Mouse (Mus musculus) layer of hippocampus, postnatal 36 days (tissue): ENCODE data around the gene Cyb5r1. TPM values are rescaled to one million over a fixed set of nuclear protein-coding genes. Genes with fewer than 3 reads are reported as not detected.
A peak's percentile ranks its signal among the peaks of the same experiment; 100 is the strongest.

Experiments used
- DNase-seq, 2 experiments: peaks; one replicate each; pipeline ENCODE4 v3.0.0; 2022
- total RNA-seq, 2 experiments: library from RNA; stranded (reverse); gene quantifications; 2 replicates each; pipeline ENCODE4 v1.2.3; 2021

Gene Cyb5r1
- total RNA-seq, result 10 to 100 TPM; 27.2 to 29.4 TPM

DNA sequence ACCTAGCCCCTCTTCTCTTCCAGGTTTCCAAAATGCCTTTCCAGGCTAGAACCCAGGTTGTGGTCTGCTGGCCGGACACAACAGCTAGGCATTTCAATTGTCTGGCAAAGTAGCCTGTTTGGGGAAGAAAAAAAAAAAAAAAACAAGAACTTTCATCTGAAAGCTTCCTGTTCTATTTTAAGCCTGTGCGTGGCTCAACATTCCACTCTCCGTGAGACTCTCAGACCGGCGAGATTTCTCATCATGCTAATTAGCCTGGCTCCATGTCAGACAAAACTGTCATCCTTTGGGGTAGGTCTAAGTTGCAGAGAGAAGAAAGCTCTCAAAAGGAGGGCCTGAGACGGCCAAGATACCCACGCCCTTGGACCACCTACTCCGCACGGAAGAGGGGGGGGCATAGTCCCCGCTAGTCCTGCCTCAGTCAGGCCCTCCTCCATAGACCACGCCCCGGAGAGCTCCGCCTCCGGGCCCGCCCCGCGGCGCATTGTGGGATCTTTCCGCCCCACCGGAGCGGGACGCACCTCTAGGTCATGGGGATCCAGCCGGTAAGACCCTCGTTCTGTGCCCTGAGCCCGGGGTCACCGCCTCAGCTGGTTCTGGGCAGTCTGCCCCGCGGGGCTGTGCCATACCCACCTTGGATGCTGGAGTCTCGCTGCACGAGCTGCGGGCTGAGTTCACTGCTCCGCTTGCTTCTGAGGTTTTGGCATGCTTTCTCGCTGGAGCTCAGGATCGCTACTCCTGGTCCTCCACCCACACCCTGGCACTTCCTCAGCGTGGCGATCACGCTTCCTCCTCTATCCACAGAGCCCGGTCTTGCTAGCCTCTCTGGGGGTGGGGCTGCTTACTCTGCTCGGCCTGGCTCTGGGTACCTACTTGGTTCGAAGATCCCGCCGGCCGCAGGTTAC, at the start of gene Cyb5r1:
TSS of gene Cyb5r1 (plus strand) at position 51 of the 905 bp plus-strand sequence.
- peak; percentile 48 to 59 for DNase-seq

DNA sequence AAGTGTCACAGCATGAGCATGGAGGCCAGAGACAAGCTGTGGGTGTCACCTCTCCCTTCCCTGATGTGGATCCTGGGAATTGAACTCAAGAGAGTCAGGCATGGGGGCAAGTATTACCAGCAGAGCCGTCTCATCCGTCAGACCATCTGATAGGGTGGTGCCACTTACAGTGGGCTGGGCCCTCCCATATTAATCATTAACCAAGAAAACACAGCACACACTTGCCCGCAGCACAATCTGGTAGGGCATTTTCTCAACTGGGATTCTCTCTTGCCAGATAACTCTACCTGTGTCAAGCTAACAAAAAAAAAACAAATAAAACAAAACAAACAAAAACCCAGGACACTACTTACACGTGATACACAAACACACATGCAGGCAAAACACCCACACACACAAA, 47.9 kb upstream of the Cyb5r1 start:
- DNase-seq, result no peak

DNA sequence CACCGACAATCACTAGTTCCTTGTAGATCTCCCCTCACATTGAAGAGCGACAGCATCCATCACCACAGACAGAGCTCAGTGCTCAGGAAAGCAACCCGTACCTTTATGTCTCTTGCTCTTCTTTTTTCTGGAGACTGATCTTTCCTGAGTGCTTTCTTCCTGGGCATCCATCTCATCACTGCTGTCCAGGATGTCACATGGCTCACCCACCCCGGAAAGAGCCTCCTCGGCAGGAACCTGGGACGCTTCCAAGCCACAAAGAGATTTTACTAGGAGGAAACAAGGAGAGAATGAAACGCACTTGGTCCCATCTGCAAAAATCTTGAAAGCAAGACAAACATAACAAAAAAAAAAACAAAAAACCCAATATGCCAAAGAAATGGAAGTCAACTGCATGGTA, 44.7 kb upstream of the Cyb5r1 start:
- no peak for DNase-seq

DNA sequence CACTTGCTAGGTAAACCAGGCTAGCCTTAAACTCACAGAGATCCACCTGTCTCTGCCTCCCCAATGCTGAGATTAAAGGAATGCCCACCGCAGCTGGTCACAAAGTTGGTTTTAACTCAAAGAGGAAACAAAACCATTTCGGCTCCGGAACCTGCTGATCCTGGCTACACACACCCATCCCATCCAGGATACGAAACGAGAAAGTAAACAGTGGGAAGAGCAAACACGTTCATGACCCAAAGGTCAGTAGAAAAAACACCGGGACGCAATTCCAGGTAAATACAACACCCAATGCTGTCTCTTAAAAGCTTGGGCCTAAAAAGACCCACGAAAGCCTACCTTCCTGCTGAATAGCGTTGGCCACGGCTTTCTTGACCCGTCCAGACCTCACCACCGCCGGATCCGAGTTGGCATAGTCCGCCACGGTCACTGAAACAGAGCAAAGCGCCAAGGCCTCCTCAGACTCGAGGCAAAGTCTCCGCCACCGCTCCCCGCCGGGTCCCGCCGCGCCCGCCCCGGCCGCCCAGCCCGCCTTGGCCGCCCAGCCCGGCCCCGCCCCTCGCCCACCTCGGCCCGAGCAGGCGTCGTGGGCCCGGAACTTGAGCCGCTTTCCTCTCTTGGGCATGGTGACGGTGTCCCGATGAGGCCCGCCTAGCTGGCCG, 44.0 kb upstream of the Cyb5r1 start:
- DNase-seq, result no peak

DNA sequence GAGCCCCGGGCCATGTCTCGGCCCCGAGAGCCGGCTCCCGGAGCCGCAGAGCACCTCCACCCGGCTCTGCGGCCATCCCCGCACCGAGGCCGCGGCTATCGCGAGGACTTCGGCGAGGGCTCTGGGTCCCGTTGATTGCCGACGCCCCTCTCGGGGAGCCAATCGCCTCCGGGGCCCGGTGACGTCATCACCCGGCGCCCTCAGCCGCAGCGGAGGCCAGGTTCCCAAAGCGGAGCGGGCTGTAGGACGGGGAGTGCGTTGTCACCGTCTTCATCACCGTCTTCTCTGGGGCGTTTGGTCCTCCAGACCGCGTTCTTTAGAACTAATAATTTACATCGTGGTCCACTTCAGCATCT, 43.5 kb upstream of the Cyb5r1 start, which contains the start of gene Tmem183a:
TSS of gene Tmem183a (minus strand) at position 123 of the 356 bp plus-strand sequence.
- peak; percentile 97 to 98 for DNase-seq

DNA sequence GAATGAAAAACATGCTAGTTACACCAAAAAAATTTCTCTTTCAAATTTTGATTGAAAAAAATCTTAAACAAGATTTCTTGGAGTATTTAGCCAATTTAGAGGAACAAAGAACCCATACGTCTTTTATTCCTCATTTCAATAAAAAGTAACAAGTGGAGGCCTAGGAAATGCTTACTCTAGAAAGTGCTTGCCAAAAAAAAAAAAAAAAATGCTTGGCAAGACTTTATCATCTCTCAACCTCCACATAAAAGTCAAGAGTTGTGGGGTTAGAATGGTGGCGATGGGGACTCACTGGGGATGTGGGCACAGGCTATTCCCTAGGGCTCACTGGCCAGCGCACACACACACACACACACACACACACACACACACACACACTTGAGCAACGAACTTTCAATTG, 42.2 kb upstream of the Cyb5r1 start:
- DNase-seq, result no peak

DNA sequence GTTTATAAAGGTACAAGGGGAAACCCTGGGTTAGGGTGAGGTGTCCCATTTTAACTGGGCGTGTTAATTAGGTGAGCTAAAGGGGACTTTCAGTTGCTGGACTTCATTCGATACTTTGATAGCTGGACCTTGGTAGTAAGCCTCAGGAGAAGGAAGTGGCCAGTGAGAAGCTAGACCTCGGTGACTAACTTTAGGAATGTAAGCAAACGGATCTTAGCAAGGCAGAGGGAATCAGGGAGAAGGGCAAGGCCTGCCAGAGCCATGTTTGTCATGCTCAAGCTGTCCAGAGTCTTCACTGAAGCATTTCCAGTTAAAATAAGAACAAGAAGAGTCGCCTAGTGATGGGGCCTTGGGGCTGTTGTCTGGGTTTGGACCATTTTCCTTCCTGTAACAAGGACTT, 39.9 kb upstream of the Cyb5r1 start:
- DNase-seq, result no peak

DNA sequence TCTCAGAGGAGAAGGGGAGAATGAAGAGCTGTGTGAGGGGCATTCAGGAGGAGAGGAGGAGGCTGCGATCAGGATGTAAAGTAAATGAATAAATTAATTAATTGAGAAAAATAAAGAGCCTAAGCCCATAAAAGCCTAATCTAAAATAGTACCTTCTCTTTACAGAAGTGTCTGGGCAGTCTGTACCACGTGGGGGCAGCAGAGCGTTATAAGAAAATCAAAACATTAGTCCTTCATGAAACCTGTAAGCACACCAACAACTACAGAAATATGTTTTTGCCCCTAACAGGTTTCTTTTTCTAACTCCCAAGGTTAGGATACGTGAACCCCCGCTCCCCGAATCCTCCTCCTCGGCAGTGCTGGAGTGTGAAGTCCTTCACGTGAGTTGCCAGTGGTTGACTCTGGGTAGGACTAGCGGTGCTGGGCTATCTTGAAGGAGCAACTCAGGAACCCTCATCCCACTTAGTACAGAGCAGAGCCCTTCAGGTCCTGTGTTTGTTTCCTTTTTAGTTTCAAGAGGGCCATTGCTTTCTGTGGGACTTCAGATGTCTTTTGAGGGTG, 36.5 kb upstream of the Cyb5r1 start:
- DNase-seq, result peak; percentile 26 to 50

DNA sequence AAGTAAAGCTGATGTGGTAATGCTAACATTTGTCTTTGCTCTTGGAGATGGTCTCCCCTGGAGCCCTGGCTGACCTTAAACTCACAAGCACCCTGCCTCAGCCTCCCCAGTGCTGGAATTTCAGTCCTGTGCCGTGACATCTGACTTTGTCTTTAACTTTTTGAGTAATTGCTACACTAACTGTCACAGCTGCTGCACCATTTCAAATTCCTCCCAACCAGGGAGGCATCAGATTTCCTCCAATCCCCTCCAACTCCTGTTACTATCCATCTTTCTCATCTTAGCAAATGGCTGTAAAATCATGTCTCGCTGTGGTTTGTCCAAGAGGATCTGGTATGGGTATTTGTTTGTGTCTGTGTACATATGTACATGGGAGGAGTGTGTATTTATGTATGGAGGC, 31.2 kb upstream of the Cyb5r1 start:
- no peak for DNase-seq

DNA sequence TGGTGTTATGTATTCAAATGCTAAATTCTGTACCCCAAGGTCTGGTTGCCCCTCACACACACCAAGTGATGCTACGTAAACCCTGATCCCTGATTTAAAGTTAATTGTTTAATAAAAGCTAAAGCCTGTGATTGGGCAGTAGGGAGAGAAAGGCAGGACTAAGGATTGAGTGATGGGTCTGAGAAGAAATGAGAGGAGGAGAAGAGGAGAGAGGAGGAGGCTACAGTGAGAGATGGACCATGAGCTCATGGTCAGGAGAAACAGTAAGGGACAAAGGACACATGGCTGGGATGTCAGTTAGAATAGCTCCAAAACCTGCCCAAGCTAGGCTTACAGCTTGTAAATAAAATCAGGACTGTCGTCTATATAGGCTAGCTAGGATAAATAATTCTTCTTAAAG, 24.3 kb upstream of the Cyb5r1 start:
- no peak for DNase-seq

DNA sequence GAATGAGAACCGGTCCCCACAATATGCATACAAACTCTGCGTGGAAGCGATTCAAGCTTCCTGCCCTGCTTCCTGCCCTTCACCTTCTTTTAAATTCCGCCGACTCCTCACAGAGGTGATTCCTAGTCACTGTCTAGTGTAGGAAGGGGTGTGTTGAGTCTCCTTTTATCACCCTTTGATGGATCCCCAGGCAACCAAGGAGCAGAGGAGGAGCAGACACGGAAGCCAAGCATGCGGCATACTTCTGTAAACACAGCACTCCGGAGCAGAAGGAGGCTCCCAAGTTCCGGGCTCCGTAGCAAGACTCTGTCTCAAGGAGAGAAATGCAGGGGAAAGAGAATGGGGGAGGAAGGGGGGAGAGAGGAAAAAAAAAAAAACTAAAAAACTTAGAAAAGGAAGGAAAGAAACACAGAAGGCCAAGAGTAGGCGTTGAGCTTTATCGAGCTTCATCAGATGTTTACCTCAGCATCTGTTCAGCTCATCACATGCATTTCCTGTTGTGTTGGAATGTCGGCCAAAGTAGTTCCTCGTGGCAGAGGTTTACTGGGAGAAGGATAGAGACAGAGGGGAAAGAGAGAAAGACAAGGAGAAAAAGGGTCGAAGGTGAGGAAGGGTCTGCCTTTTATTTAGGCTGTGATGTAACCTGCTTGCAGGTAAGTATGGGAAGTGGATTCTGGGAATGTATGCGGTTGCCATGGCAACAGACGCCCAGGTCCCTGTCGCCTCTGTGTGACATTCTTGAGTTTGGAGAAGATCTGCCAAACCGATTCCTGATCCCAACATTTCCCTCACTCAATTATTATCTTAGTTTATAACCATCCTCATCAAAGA, 23.3 kb upstream of the Cyb5r1 start:
- no peak for DNase-seq

DNA sequence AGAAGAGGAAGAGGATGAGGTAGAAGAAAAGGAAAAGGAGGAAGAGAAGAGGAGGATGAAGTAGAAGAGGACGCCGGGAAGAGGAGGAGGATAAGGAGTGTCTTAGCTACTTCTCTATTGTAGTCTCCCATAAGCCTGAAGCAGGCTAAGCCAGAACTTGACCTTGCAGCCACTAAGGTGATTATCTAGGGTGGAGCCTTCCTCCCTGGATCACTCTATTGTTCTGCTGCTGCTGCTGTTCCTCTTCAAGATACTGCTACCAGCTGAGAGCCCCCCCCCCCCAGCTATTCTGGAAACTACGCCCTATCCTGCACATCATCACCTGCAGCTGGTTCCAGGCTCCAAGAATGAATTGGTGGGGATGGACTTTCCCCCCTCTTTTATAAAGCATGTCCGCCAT, 20.8 kb upstream of the Cyb5r1 start:
- no peak for DNase-seq

DNA sequence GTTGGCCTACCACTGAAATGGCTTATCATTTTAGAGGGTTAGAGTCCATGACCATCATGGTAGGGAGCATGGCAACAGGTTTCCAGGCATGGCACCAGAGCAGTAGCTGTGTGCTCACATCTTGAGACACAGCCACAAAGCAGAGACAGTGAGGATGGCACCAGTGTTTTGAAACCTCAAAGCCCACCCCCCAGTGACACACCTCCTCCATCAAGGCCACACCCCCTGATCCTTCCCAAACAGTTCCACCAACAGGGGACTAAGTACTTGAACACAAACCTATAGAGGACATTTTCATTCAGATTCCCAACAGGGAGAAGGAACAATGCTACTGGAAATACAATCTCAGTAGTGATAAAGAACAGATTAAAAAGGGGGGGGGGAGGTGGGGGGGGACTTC, 20.2 kb upstream of the Cyb5r1 start:
- no peak for DNase-seq

DNA sequence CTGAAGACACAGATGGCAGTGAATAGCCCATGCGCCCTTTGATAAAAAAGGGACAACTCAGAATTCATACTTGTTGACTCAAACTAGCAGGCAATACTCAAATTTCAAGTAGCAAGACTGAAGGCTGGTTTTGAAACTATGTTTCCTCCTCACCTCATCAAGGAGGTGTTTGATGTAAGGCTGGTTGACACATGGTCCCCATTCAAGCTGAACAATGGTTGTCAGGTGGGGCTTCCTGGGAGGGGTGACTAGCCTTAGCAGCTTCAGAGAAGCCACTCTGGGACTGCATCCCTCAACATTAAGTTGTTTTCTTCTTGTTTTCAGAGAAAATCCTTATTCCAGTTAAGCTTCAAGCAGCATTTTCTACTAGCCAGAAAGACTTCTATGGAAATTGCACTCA, 19.7 kb upstream of the Cyb5r1 start, which contains the start of gene 4933406M09Rik:
TSS of gene 4933406M09Rik (plus strand) at position 275 of the 400 bp plus-strand sequence.
- DNase-seq, result no peak

DNA sequence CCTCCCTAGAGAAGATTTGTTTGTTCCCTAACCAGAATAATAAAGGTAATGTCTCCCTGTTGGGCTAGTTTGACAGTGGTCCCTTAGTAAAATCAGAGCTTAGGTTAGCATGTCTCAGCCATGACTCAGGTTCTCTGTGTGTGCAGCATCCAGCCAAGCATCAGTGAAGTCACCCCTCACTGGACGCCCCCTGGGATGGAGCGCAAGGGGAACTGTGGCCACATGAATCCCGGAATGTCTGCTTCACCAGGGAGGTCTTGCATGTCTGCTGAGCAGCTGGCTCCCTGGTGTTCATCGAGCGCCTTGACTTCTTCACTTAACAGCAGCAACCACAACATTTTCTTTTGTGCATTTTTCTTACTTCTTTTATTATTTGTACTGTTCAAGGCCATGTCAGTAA, 11.5 kb upstream of the Cyb5r1 start:
- DNase-seq, result no peak

DNA sequence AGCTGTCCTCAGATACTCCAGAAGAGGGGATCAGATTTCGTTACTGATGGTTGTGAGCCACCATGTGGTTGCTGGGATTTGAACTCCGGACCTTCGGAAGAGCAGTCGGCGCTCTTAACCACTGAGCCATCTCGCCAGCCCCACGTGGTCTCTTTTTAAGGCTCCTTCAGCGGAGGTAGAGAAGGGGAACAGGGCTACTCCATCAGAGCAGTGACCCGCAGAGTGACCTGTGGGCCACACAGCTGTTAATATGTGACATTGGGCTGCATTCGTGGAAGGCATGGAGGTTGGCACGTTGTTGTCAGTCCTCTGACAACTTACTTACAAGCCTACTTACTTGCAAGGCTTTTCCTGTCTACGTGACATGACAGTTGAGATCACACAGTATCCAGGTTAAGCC, 7.1 kb upstream of the Cyb5r1 start:
- no peak for DNase-seq

DNA sequence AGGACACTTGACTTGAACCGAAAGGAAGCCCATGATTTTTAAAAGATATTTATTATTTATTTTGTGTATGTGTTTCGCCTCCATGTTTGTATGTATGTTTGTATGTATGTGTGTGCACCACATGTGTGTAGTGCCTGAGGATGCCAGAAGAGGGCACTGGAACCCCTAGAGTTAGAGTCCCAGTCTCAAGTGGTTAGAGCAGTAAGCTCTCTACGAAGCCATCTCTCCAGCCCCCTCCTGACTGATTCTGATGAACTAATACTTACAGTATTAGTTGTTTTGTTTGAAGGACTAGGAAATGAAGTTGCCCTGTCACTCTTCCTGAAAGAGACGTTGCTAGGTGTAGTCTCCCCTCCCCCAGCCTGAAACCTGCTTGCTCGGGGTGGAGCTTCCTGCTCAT, 5.6 kb upstream of the Cyb5r1 start:
- no peak for DNase-seq

DNA sequence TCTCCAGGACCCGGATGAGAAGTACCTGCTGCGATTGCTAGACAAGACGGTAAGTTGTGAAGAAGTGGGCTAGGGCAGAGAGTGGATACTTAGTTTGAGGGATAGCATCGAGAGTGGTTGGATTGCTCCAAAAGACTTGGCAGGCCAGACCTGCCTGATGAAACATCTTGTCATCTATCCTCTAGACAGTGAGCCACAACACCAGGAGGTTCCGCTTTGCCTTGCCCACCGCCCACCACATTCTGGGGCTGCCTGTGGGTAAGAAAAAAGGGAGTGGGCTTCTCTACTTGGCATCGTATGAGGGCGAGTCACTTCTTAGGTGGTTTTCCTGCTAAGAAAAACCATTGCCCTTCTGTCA, 1.0 kb downstream of the Cyb5r1 start:
- DNase-seq, result no peak

DNA sequence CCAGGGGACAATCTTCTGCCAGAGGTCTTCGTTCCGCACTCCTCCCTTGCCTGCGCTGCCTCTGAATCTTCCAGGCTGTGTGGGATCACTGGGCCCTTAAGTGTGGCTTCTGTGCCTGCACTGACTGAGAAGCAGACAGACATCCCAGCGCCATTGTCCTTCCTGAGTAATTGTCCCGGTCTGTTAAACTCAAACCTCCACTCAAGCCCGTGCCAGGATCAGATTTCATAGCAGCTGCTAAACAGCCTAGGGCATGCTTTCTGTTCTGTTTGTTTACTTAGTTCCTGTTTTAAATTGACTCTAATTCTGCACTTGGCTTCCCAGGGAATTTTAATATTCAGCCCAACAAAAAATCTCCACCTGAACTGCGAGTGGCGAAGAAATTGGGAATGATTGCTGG, 2.7 kb downstream of the Cyb5r1 start:
- DNase-seq, result no peak

DNA sequence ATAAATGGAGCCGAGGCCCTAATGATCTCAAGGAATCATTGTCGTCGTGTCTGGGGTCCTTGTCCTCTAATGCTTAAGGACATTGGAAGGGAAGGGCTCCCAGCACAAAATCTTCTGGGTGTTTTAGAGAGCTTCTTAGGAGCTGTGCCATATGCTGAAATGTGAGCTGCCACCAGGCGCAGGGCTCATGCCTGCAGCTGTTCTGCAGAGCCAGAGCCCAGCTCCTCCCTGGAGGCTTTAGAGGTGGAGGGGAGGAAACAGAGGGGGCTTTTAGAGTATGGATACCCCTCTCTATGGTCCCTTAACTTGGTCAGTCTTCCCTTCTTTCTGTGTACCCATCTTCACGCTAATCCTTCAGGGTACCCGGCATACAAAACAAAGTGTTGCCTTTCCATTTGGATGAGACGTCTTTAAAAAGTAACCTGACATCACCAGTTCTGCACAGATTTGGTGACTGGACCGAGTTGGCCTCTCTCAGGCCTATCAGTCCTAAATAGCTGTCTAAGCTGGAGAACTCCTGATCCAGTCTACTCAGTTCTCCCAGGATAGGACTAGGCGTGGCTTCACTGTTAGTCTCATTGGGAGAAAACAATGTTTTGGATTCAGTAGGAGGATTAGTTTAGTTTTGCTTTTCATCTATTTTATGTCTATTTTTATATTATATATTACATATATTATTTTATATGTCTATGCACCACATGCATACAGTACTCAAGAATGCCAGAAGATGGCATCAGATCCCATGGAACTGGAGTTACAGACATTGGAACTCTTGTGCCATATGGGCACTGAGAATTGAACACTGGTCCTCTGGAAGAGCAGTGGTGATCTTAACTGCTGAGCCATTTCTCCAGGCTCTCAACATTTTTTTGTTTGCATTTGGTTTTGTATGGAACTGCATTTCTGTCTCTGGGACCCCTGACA, 6.6 kb downstream of the Cyb5r1 start:
- no peak for DNase-seq

DNA sequence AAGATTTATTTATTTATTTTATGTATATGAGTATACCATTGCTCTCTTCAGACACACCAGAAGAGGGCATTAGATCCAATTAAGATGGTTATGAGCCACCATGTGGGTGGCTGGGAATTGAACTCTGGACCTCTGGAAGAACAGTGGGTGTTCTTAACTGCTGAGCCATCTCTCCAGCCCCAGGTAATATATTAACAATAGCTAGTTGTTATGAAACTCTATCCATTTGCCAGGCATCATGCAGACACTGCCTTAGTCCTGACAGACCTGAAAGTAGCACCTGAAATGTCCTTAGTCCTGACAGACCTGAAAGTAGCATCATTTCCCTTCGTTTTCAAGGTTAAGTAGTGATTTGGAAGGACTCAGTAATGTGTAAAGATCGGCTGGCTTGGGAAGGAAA, 8.7 kb downstream of the Cyb5r1 start:
- DNase-seq, result no peak
